Mouse (Mus musculus): ENCODE results near the gene Entpd1. TPM values are rescaled to one million over a fixed set of nuclear protein-coding genes. Genes with fewer than 3 reads are reported as not detected.
A peak's percentile ranks its signal among the peaks of the same experiment; 100 is the strongest.

Entpd1 gene
- polyA plus RNA-seq, 1 experiment from 2014 or later, result 11.7 TPM

GRCm38 (mm10) chr19:40726614-40727013 lies 114.4 kb downstream of the Entpd1 start:
- H3K27me3 ChIP-seq (replicated peaks; ENCODE audit: control insufficient read depth, insufficient read depth, low read length), result no peaks in the 10 kb centered on the region
- ATAC-seq (replicated peaks; ENCODE audit: low FRiP score, low TSS enrichment, low read depth), result no peak
- WGBS, result 69% methylated on average over 2 of the region's 2 CpGs

GRCm38 (mm10) chr19:40728213-40728612 lies 116.0 kb downstream of the Entpd1 start:
- Histone ChIP-seq H3K9ac (ENCODE audit: low read length) (no peak overlapping the region), H3K27ac (ENCODE audit: low read depth) (no peak overlapping the region), H3K36me3 (ENCODE audit: control insufficient read depth, insufficient read depth, low read length) (no peaks in the 10 kb centered on the region), H3K4me2 (ENCODE audit: low read length) (no peak overlapping the region), H3K9me3 (ENCODE audit: control insufficient read depth, low read length) (no peaks in the 10 kb centered on the region), H3K4me1 (replicated peaks; ENCODE audit: control insufficient read depth, insufficient read depth, low read length) (0 out of 2 replicates have a peak, but pooled peaks cover 3% of the 10 kb centered on the region), H3K4me3 (ENCODE audit: low read depth, low read length) (no peak overlapping the region), H3K27me3 (replicated peaks; ENCODE audit: control insufficient read depth, insufficient read depth, low read length) (no peaks in the 10 kb centered on the region)
- ATAC-seq (replicated peaks; ENCODE audit: low FRiP score, low TSS enrichment, low read depth) (no peak), DNase-seq (ENCODE audit: low spot score) (no peak)
- 74% methylated on average over 4 of the region's 4 CpGs for WGBS

More at GRCm38 (mm10) chr19:40726614-40727013, 114.4 kb downstream of the Entpd1 start:
- 0 out of 2 replicates have a peak, but pooled peaks cover 3% of the 10 kb centered on the region for H3K4me1 ChIP-seq (replicated peaks; ENCODE audit: control insufficient read depth, insufficient read depth, low read length)
- no peaks in the 10 kb centered on the region for H3K9me3 ChIP-seq (ENCODE audit: control insufficient read depth, low read length)
- no peaks in the 10 kb centered on the region for H3K36me3 ChIP-seq (ENCODE audit: control insufficient read depth, insufficient read depth, low read length)
- no peak overlapping the region for H3K9ac ChIP-seq (ENCODE audit: low read length)
- no peak overlapping the region for H3K27ac ChIP-seq (ENCODE audit: low read depth)
- DNase-seq (ENCODE audit: low spot score), result no peak
- no peak overlapping the region for H3K4me3 ChIP-seq (ENCODE audit: low read depth, low read length)
- no peak overlapping the region for H3K4me2 ChIP-seq (ENCODE audit: low read length)

GRCm38 (mm10) chr19:40728732-40729420 lies 116.7 kb downstream of the Entpd1 start:
- Histone ChIP-seq H3K27ac (ENCODE audit: low read depth) (no peak overlapping the region), H3K4me2 (ENCODE audit: low read length) (no peak overlapping the region), H3K36me3 (ENCODE audit: control insufficient read depth, insufficient read depth, low read length) (no peaks in the 10 kb centered on the region), H3K9me3 (ENCODE audit: control insufficient read depth, low read length) (no peaks in the 10 kb centered on the region), H3K4me1 (replicated peaks; ENCODE audit: control insufficient read depth, insufficient read depth, low read length) (0 out of 2 replicates have a peak, but pooled peaks cover 3% of the 10 kb centered on the region), H3K9ac (ENCODE audit: low read length) (no peak overlapping the region), H3K27me3 (replicated peaks; ENCODE audit: control insufficient read depth, insufficient read depth, low read length) (no peaks in the 10 kb centered on the region), H3K4me3 (ENCODE audit: low read depth, low read length) (no peak overlapping the region)
- WGBS, result 43% methylated on average over 12 of the region's 12 CpGs
- no peak for DNase-seq (ENCODE audit: low spot score)
- no peak for ATAC-seq (replicated peaks; ENCODE audit: low FRiP score, low TSS enrichment, low read depth)

- DNase-seq (ENCODE audit: low spot score) (no peak), ATAC-seq (replicated peaks; ENCODE audit: low FRiP score, low TSS enrichment, low read depth) (no peak)
- H3K4me2 ChIP-seq (ENCODE audit: low read length), result no peak overlapping the region
- H3K9ac ChIP-seq (ENCODE audit: low read length), result no peak overlapping the region
- no peaks in the 10 kb centered on the region for H3K27me3 ChIP-seq (replicated peaks; ENCODE audit: control insufficient read depth, insufficient read depth, low read length)
- no peak overlapping the region for H3K4me3 ChIP-seq (ENCODE audit: low read depth, low read length)
- H3K4me1 ChIP-seq (replicated peaks; ENCODE audit: control insufficient read depth, insufficient read depth, low read length), result 0 out of 2 replicates have a peak, but pooled peaks cover 3% of the 10 kb centered on the region
- no peak overlapping the region for H3K27ac ChIP-seq (ENCODE audit: low read depth)
- 68% methylated on average over 10 of the region's 10 CpGs for WGBS
- no peaks in the 10 kb centered on the region for H3K36me3 ChIP-seq (ENCODE audit: control insufficient read depth, insufficient read depth, low read length)
- no peaks in the 10 kb centered on the region for H3K9me3 ChIP-seq (ENCODE audit: control insufficient read depth, low read length)
Measured at GRCm38 (mm10) chr19:40733409-40733808, 121.2 kb downstream of the Entpd1 start.

GRCm38 (mm10) chr19:40733849-40734248 lies 121.7 kb downstream of the Entpd1 start:
- Histone ChIP-seq H3K4me3 (ENCODE audit: low read depth, low read length) (no peak overlapping the region), H3K4me1 (replicated peaks; ENCODE audit: control insufficient read depth, insufficient read depth, low read length) (0 out of 2 replicates have a peak, but pooled peaks cover 1% of the 10 kb centered on the region), H3K36me3 (ENCODE audit: control insufficient read depth, insufficient read depth, low read length) (no peaks in the 10 kb centered on the region), H3K9me3 (ENCODE audit: control insufficient read depth, low read length) (no peaks in the 10 kb centered on the region), H3K27ac (ENCODE audit: low read depth) (no peak overlapping the region), H3K27me3 (replicated peaks; ENCODE audit: control insufficient read depth, insufficient read depth, low read length) (no peaks in the 10 kb centered on the region), H3K9ac (ENCODE audit: low read length) (no peak overlapping the region), H3K4me2 (ENCODE audit: low read length) (no peak overlapping the region)
- WGBS, result 70% methylated on average over 4 of the region's 4 CpGs
- DNase-seq (ENCODE audit: low spot score) (no peak), ATAC-seq (replicated peaks; ENCODE audit: low FRiP score, low TSS enrichment, low read depth) (no peak)

GRCm38 (mm10) chr19:40736680-40737512 lies 124.7 kb downstream of the Entpd1 start:
- whole genome bisulfite sequencing, result 27% methylated on average over 17 of the region's 17 CpGs
- Histone ChIP-seq H3K36me3 (ENCODE audit: control insufficient read depth, insufficient read depth, low read length) (no peaks in the 10 kb centered on the region), H3K9me3 (ENCODE audit: control insufficient read depth, low read length) (no peaks in the 10 kb centered on the region), H3K9ac (ENCODE audit: low read length) (0 out of 2 replicates have a peak overlapping the region, but pooled peaks have one; percentile 12), H3K27me3 (replicated peaks; ENCODE audit: control insufficient read depth, insufficient read depth, low read length) (no peaks in the 10 kb centered on the region), H3K4me2 (ENCODE audit: low read length) (peak overlapping the region; percentile 36), H3K4me3 (ENCODE audit: low read depth, low read length) (no peak overlapping the region), H3K4me1 (replicated peaks; ENCODE audit: control insufficient read depth, insufficient read depth, low read length) (no peaks in the 10 kb centered on the region), H3K27ac (ENCODE audit: low read depth) (no peak overlapping the region)
- DNase-seq (ENCODE audit: low spot score) (peak; percentile 80), ATAC-seq (replicated peaks; ENCODE audit: low FRiP score, low TSS enrichment, low read depth) (peak; percentile 78)

GRCm38 (mm10) chr19:40737613-40738012 lies 125.4 kb downstream of the Entpd1 start:
- H3K4me3 ChIP-seq (ENCODE audit: low read depth, low read length), result no peak overlapping the region
- 70% methylated on average over 5 of the region's 5 CpGs for WGBS
- DNase-seq (ENCODE audit: low spot score), result no peak
- no peaks in the 10 kb centered on the region for H3K27me3 ChIP-seq (replicated peaks; ENCODE audit: control insufficient read depth, insufficient read depth, low read length)
- no peaks in the 10 kb centered on the region for H3K9me3 ChIP-seq (ENCODE audit: control insufficient read depth, low read length)
- H3K36me3 ChIP-seq (ENCODE audit: control insufficient read depth, insufficient read depth, low read length), result no peaks in the 10 kb centered on the region
- H3K4me2 ChIP-seq (ENCODE audit: low read length), result peak overlapping the region; percentile 36
- ATAC-seq (replicated peaks; ENCODE audit: low FRiP score, low TSS enrichment, low read depth), result no peak
- 0 out of 2 replicates have a peak overlapping the region, but pooled peaks have one; percentile 12 for H3K9ac ChIP-seq (ENCODE audit: low read length)
- H3K4me1 ChIP-seq (replicated peaks; ENCODE audit: control insufficient read depth, insufficient read depth, low read length), result no peaks in the 10 kb centered on the region
- H3K27ac ChIP-seq (ENCODE audit: low read depth), result no peak overlapping the region

- H3K9ac ChIP-seq (ENCODE audit: low read length), result no peak overlapping the region
- H3K9me3 ChIP-seq (ENCODE audit: control insufficient read depth, low read length), result no peaks in the 10 kb centered on the region
- H3K4me3 ChIP-seq (ENCODE audit: low read depth, low read length), result no peak overlapping the region
- ATAC-seq (replicated peaks; ENCODE audit: low FRiP score, low TSS enrichment, low read depth), result no peak; the same call in 1 of the 2 replicates
- H3K27me3 ChIP-seq (replicated peaks; ENCODE audit: control insufficient read depth, insufficient read depth, low read length), result no peaks in the 10 kb centered on the region
- no peaks in the 10 kb centered on the region for H3K4me1 ChIP-seq (replicated peaks; ENCODE audit: control insufficient read depth, insufficient read depth, low read length)
- H3K36me3 ChIP-seq (ENCODE audit: control insufficient read depth, insufficient read depth, low read length), result no peaks in the 10 kb centered on the region
- no peak overlapping the region for H3K4me2 ChIP-seq (ENCODE audit: low read length)
- DNase-seq (ENCODE audit: low spot score), result no peak
- no peak overlapping the region for H3K27ac ChIP-seq (ENCODE audit: low read depth)
- whole genome bisulfite sequencing, result 84% methylated on average over 13 of the region's 13 CpGs
Measured at GRCm38 (mm10) chr19:40738683-40739324, 126.6 kb downstream of the Entpd1 start.
